Mouse (Mus musculus) liver, adult 2 months (tissue): ENCODE measurements around the gene Chic2. TPM values are rescaled to one million over a fixed set of nuclear protein-coding genes. Genes with fewer than 3 reads are reported as not detected.
A peak's percentile ranks its signal among the peaks of the same experiment; 100 is the strongest.

Source experiments
- DNase-seq: peaks from one replicate; pipeline ENCODE4 v3.0.0-alpha.2; 2011; ENCODE audit warnings: low read depth, low spot score; ENCODE audit errors: extremely low read depth
- H3K27ac ChIP-seq: fragments of 200-500 bp; replicated peaks from 2 replicates; pipeline ENCODE4 v1.5.1; 2012; ENCODE audit warnings: low read depth, mild to moderate bottlenecking, control low read depth, inconsistent platforms, low read length; ENCODE audit not compliant: insufficient read depth
- H3K27me3 ChIP-seq: fragments of 200-500 bp; 2 replicates; pipeline ENCODE4 v1.6.1; 2012; ENCODE audit warnings: mild to moderate bottlenecking, moderate library complexity, low read length, inconsistent platforms; ENCODE audit not compliant: control insufficient read depth, insufficient read depth
- H3K36me3 ChIP-seq: fragments of 200-500 bp; 2 replicates; pipeline ENCODE4 v1.6.1; 2012; ENCODE audit warnings: low read length, inconsistent platforms; ENCODE audit not compliant: control insufficient read depth, insufficient read depth
- H3K4me1 ChIP-seq: fragments of 200-500 bp; 2 replicates; pipeline ENCODE4 v1.6.1; 2011; ENCODE audit warnings: low read length; ENCODE audit not compliant: control insufficient read depth, insufficient read depth
- H3K4me3 ChIP-seq: fragments of 200-500 bp; 2 replicates; pipeline ENCODE4 v1.5.1; 2011; ENCODE audit warnings: low read depth, mild to moderate bottlenecking, control low read depth, low read length, moderate library complexity; ENCODE audit not compliant: insufficient read depth
- H3K79me2 ChIP-seq: fragments of 200-500 bp; 2 replicates; pipeline ENCODE4 v1.6.1; 2012; ENCODE audit warnings: inconsistent platforms, mild to moderate bottlenecking, low read length, moderate library complexity; ENCODE audit not compliant: control insufficient read depth, insufficient read depth
- H3K9ac ChIP-seq: fragments of 200-500 bp; 2 replicates; pipeline ENCODE4 v1.6.1; 2012; ENCODE audit warnings: low read depth, mild to moderate bottlenecking, control low read depth, inconsistent platforms, low read length
- CTCF ChIP-seq: fragments of 200-500 bp; IDR thresholded peaks from 2 replicates; pipeline ENCODE4 v1.5.1; 2011; ENCODE audit warnings: low read depth, low read length, control low read depth
- POLR2A ChIP-seq: fragments of 200-500 bp; IDR thresholded peaks from 2 replicates; pipeline ENCODE4 v1.6.1; 2011; ENCODE audit warnings: low read length, control low read depth; ENCODE audit not compliant: insufficient read depth; ENCODE audit errors: extremely low read depth
- WGBS: fragments of 180-500 bp; shearing (Covaris S2); methylation state at CpG from one replicate; pipeline ENCODE4 v1.1.7; 2018; 5-methylcytosine and 5-hydroxymethylcytosine counted together
- polyA plus RNA-seq: library from polyadenylated mRNA; depleted of rRNA; stranded (reverse); fragments of >200 nt; gene quantifications from 2 replicates; pipeline ENCODE4 v1.2.3, GENCODE M21; 2012
- total RNA-seq: library from RNA; depleted of rRNA; stranded (reverse); fragments of >200 nt; gene quantifications from 2 replicates; pipeline ENCODE4 v1.2.3, GENCODE M21; 2014

The Chic2 gene
- total and polyA plus RNA-seq, 2 experiments: 3.0 to 11.7 TPM

- TF ChIP-seq CTCF: no peak
- TF ChIP-seq POLR2A: no peak
- Histone ChIP-seq H3K4me1 (no peaks in the 10 kb centered on the region), H3K27ac (peak overlapping the region; percentile 30; the same call in 1 of the 2 replicates), H3K9ac (no peak overlapping the region), H3K4me3 (no peak overlapping the region), H3K36me3 (no peaks in the 10 kb centered on the region), H3K27me3 (no peaks in the 10 kb centered on the region; the same call in 1 of the 2 replicates), H3K79me2 (no peaks in the 10 kb centered on the region)
- WGBS: 55% methylated on average over 10 of the region's 10 CpGs
- DNase-seq: peak; percentile 31
Observed at GRCm38 (mm10) chr5:74957293-74958076, 87.1 kb downstream of the Chic2 start.

GRCm38 (mm10) chr5:74956335-74956734 lies 88.2 kb downstream of the Chic2 start:
- 50% methylated on average over 9 of the region's 9 CpGs for WGBS
- Histone ChIP-seq H3K4me1 (no peaks in the 10 kb centered on the region), H3K27ac (no peak overlapping the region), H3K4me3 (no peak overlapping the region), H3K9ac (no peak overlapping the region), H3K79me2 (no peaks in the 10 kb centered on the region), H3K27me3 (no peaks in the 10 kb centered on the region; the same call in 1 of the 2 replicates), H3K36me3 (no peaks in the 10 kb centered on the region)
- no peak for DNase-seq
- TF ChIP-seq POLR2A: no peak
- no peak for TF ChIP-seq CTCF

DNA sequence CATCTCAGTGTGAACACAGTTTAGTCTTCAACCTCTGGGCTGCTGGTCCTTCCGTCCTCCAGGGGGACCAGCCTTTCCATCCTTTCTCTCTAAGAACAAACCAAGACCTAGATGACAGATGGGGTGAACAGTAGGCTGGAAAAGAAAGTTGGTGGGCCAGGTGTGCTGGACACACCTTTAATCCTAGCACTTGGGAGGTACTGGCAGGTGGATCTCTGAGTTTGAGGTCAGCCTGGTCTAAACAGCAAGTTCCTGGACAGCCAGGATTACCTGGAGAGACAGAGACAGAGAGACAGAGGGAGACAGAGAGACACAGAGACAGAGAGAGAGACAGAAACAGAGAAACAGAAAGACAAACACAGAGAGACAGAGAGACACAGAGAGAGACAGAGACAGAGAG lies 89.0 kb downstream of the Chic2 start:
- DNase-seq: no peak
- H3K9ac ChIP-seq: no peak overlapping the region
- no peaks in the 10 kb centered on the region for H3K4me1 ChIP-seq
- no peaks in the 10 kb centered on the region for H3K79me2 ChIP-seq
- H3K27me3 ChIP-seq: no peaks in the 10 kb centered on the region; the same call in 1 of the 2 replicates
- no peak overlapping the region for H3K27ac ChIP-seq
- no peak overlapping the region for H3K4me3 ChIP-seq
- WGBS: 95% methylated on average over 1 of the region's 1 CpGs
- no peaks in the 10 kb centered on the region for H3K36me3 ChIP-seq
- TF ChIP-seq CTCF: no peak
- no peak for TF ChIP-seq POLR2A

DNA sequence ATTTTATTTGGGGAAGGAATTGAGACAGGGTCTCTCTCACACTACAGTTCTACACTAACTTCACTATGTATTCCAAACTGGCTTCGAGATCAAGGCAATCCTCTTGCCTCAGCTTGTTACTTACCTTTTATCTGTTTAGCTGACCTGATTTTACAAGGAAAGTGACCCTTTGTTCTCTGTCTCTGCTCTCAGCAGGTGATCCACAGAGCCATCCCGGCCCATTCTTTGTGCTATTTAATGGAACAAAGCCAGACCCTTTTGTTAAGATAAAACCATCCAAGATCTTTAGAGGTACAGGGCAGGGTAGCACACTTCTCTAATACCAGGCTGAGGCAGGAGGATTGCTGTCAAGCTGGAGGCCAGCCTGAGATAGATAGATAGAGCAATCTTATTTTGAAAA lies 91.6 kb downstream of the Chic2 start:
- no peaks in the 10 kb centered on the region for H3K4me1 ChIP-seq
- H3K36me3 ChIP-seq: no peaks in the 10 kb centered on the region
- WGBS: 56% methylated on average over 2 of the region's 2 CpGs
- H3K27ac ChIP-seq: no peak overlapping the region
- DNase-seq: no peak
- no peak for TF ChIP-seq POLR2A
- no peak for TF ChIP-seq CTCF
- no peaks in the 10 kb centered on the region; the same call in 1 of the 2 replicates for H3K27me3 ChIP-seq
- H3K4me3 ChIP-seq: no peak overlapping the region
- no peak overlapping the region for H3K9ac ChIP-seq
- no peaks in the 10 kb centered on the region for H3K79me2 ChIP-seq

DNA sequence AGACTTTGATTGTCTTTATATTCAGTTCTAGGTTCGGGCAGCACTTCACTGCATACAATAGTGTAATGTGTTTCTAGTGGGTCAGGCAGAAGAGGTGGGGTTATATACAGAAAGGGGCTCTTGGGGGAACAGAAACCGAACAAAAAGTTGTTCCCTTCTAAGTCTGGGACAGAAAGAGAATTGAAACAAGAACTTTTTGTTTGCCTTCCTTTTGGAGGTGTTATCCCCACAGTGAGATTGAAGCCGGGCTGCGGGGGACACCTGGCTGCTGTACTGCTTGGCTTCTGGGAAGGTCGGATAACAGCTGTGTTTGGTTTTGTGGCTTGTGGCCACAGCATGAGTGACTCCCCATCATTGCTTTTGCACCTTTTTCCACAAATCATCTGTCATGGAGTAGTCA lies 93.2 kb downstream of the Chic2 start:
- Histone ChIP-seq H3K4me1 (no peaks in the 10 kb centered on the region), H3K36me3 (no peaks in the 10 kb centered on the region), H3K4me3 (no peak overlapping the region), H3K27me3 (no peaks in the 10 kb centered on the region; the same call in 1 of the 2 replicates), H3K27ac (no peak overlapping the region), H3K9ac (no peak overlapping the region), H3K79me2 (no peaks in the 10 kb centered on the region)
- no peak for TF ChIP-seq POLR2A
- TF ChIP-seq CTCF: no peak
- 68% methylated on average over 5 of the region's 5 CpGs for WGBS
- DNase-seq: no peak

DNA sequence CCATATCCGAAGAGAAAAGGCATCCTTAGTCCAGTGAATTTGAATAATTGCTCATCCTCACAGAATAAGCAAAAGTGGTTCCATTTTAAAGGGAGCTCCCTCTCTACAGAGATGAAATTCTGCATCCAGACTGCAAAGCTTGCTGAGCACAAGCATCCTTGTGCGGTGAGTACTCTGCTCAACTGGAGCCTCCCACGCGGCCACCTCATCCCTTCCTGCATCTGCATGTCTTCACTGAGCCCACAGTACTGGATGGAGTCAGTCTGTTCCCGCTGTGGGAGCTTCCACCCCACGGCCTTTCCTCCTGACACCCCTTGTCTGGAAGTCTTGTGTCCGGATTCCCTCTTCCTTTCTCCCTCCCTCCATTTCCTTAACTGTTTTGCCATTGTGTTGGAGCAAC lies 95.3 kb downstream of the Chic2 start:
- DNase-seq: no peak
- Histone ChIP-seq H3K79me2 (no peaks in the 10 kb centered on the region), H3K36me3 (no peaks in the 10 kb centered on the region), H3K9ac (no peak overlapping the region), H3K27me3 (no peaks in the 10 kb centered on the region), H3K27ac (no peak overlapping the region), H3K4me3 (no peak overlapping the region), H3K4me1 (no peaks in the 10 kb centered on the region)
- TF ChIP-seq CTCF (no peak), POLR2A (no peak)
- WGBS: 70% methylated on average over 7 of the region's 7 CpGs
